Mouse (Mus musculus): ENCODE results near the gene Ufd1.

GRCm38 (mm10) chr16:18877386-18878090 lies 66.0 kb downstream of the Ufd1 start:
- TF ChIP-seq POLR2A (IDR thresholded peaks at IDR 0.05; ENCODE audit: insufficient read depth, low read depth, low read length) (no peak), CTCF (IDR thresholded peaks at IDR 0.05; ENCODE audit: insufficient read depth, low read depth, low read length) (no peak)

Measured in olfactory bulb, adult 2 months (tissue).